Mouse (Mus musculus) spleen, adult 12 weeks (tissue): ENCODE results near the gene Tbc1d9b.
"Not testable (repeated sequence)": the region's sequence is repeated elsewhere in the genome, so short reads cannot be mapped to it uniquely, and the experiment has no call there.

Experiments used
- DNase-seq: peaks from one replicate; pipeline ENCODE4 v3.0.0; 2022; ENCODE audit warnings: low spot score

Tbc1d9b gene

DNA sequence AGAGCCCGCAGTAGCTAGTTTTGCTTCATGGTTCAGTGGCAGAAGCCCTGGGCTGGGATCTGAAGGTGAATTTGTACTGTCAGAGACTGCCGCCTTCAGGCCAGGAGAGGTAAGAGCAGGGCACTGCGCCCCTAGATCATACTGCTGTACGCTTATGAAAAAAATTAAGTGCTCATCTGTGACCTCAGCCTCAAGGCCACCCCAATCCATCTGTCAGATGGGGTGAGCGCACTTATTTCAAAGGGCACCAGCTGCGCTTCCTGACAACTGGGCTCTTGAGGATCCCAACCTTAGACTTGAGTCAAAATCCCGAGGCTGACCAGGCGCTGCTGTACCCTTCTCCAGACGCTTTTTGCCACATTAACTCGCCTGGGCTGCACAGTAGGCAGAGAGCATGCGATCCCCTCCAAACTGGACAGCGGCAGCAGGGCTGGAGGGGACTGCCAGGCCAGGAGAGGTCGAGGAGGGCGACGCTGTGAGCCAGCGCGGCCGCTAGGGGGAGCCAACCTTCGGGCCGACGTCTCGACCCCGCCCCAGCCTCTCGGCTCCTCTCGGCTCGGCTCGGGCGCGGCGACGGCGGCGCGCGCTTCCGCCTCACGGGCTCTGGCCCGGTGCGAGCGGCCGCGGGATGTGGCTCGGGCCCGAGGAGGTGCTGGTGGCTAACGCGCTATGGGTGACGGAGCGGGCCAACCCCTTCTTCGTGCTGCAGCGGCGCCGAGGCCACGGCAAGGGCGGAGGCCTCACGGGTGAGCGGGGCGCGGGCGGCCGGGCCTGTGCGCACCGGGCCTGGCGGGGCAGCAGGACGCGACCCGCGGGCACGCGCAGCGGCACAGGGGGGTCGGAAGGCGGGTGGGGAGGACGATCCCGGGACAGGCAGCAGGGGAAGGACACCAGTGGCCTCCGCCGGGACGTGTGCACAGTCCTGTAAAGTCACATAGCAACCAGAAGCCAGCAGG is at the start of gene Tbc1d9b:
TSS of gene Tbc1d9b (plus strand) at position 586 of the 956 bp plus-strand sequence.
- DNase-seq, result peak; percentile 84

- no peak for DNase-seq
Observed at GRCm38 (mm10) chr11:50086211-50086610, 45.0 kb upstream of the Tbc1d9b start.

DNA sequence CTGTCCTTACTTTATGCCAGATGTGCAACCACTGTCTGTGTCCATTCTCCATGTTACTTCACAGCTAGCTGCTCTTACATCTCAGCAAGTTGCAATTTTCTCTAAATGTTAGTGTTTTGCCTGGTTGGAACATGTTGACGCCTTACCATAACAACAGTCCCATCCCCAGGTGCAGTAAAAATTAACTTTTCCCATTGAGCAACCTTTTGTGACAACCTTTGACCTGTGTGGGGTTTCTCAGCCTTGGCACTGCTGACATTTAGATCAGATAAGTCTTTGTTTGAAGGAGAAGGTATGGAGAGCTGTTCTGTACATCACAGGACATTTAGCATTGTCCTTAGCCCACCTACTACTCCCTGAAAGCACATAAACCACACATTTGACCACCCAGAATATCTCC is 41.4 kb upstream of the Tbc1d9b start:
- no peak for DNase-seq

DNA sequence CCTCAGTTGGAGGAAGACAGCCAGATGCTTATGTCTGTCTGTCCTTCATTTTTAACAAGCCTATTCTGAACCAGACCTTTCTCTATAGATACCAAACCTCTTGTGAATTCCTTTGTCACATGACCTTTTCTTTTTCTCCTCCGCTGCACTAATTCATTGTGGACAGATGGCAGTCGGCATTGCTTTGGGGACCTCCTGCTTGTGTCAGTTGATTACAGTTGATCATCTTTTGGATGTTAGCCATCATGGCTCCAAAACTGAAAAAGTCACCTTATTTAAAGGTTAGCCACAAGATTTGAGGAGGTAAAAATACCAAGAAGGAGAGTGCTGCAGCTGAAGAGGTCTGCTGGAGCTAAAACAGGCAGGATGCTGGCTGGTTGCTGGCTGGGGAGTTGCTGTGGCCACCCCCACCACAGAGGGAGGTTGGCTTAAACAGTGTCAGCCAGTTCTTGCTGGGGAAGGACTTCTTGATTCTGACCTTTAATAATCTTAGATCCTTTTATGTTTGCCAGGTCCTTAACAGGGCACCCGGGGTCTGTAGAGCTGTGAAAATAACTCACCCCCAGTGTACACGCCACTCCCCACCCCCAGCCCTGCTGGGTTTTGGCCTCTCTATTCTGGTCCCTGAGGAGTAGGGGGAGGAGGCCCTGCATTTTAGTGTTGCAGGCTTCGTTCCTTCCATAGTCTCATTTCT is 40.1 kb upstream of the Tbc1d9b start:
- no peak for DNase-seq

DNA sequence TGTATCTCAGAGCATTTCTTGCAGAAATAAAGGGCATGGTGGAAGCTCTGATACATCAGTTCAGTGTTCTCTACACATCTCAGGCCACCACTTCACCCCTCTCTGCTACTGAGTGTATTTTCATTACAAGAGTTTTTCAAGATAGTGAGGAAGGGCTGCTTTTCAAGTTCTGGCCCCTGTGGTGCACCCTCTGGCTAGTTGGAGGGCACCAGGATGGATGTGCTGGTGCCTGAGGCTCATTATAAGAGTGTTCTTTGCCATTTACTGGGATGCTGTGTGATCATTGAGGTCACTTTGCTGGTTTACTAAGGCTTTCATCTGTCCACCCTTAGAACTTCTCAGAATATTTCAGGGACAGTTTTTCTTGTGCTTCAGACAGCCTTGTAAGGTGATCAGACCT is 39.5 kb upstream of the Tbc1d9b start:
- no peak for DNase-seq

- no peak for DNase-seq
Observed at GRCm38 (mm10) chr11:50095661-50096060, 35.5 kb upstream of the Tbc1d9b start.

- DNase-seq, result no peak
Observed at GRCm38 (mm10) chr11:50097091-50097490, 34.1 kb upstream of the Tbc1d9b start.

GRCm38 (mm10) chr11:50098961-50099481 is 32.2 kb upstream of the Tbc1d9b start:
- no peak for DNase-seq

- DNase-seq, result no peak
Observed at GRCm38 (mm10) chr11:50099692-50100091, 31.5 kb upstream of the Tbc1d9b start.

DNA sequence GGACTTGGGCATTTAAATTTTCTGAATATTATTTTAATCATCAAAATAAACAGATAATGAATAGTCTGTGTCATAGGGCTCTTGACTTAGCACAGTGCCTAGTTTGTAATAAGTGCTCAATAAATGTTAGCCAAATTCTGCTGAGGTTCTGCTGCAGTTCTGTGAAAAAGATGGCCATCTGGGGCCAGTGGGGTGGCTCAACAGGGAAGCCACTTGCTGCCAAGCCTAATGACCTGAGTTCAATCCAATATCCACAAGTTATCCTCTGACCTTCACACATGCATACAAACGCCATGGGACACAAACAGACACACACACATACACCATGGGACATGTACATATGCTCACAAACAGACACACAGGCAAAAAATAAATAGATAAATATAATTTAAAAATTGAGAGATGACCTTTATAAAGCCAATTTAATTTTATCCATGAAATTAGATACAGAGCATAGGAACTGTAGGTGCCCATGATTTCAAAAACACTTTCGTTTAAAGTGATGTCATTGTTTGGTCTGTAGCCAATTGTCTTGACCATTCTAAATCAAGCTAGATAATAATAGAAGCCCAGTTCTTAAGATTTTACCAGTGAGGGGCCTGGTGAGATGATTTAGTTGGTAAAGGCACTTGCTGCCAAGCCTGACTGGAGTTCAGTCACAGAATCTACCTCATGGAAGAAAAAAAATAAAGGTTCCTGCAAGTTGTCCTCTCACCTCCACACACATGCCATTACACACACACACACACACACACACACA is 30.5 kb upstream of the Tbc1d9b start:
- DNase-seq, result no peak

- not testable (repeated sequence) for DNase-seq
Observed at GRCm38 (mm10) chr11:50101962-50102361, 29.2 kb upstream of the Tbc1d9b start.

DNA sequence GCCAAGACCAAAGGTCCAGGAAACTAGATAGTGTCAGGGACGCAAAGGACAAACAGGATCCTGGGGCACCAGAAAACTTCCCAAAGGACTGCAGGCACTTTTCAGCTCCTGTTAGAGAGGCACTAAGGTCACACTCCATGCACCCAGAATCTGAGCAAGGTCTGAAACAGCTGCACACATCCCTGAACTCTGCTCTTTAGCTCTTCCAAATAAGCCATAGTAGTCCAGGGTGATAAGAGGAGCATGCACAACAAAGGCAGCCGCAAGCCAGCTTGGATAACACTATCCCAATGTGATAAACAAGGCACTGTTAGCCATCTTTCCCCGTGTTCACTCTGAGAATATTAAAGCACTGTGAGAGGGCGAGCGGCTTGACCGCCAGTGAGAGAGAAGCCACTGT is 27.2 kb upstream of the Tbc1d9b start:
- DNase-seq, result no peak

- no peak for DNase-seq
Observed at GRCm38 (mm10) chr11:50105237-50105636, 26.0 kb upstream of the Tbc1d9b start.

DNA sequence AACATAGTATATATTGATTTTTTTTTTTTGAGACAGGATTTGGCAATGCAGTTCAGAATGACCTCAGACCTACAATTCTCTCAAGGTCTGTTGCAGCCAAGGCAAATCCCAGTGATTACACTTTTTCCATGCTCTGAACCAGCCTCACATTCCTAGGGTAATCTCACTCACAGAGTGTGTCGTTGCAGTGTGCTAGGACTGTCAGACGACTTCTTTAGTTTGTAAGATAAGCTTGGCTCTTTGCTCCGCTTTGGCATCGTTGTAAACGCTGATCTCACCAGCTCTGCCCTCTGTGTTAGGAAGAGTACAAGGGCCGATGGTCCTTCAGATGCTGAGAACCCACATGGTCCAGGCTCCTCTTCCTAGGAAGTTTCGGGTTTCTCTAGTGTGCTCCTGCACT is 25.2 kb upstream of the Tbc1d9b start:
- no peak for DNase-seq

DNA sequence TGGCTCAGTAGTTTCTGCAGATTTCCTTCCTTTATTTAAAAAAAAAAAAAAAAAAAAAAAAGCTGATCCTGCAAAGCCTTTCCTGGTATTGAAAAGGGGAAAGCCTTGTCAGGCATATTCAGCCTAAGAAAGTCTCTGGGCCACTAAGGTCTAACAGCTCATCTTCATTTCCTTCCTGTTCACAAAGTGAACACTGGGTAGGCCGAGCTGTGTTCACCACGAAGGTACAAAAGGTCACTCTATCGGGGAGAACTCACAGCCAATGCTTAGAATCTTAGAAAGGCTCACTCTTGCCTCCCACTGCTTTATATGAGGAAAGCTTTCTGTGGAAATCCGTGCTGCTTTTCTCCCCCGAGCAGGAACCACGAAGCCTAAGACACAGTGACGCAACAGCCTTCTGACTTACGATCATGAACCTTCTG is 22.4 kb upstream of the Tbc1d9b start:
- DNase-seq, result no peak

DNA sequence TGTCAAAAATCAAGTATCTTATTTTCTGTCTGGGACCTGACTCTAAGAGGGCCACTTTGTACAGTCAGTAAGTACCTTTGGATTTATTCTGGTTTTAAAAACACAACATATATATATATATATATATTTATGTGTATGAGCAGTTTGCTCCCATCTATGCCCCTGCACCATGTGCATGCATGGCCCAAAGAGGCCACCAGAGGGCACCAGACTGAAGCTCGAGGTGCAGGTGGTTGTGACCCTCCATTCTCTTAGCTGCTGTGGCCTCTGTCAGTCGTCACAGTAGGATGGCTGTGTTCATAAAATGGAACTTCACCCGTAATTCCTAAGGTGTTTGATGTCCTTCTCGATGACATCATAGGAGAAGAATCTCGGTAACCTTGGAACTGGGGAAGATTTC is 16.9 kb upstream of the Tbc1d9b start:
- peak; percentile 75 for DNase-seq

- DNase-seq, result no peak
Observed at GRCm38 (mm10) chr11:50122631-50123081, 8.5 kb upstream of the Tbc1d9b start.

DNA sequence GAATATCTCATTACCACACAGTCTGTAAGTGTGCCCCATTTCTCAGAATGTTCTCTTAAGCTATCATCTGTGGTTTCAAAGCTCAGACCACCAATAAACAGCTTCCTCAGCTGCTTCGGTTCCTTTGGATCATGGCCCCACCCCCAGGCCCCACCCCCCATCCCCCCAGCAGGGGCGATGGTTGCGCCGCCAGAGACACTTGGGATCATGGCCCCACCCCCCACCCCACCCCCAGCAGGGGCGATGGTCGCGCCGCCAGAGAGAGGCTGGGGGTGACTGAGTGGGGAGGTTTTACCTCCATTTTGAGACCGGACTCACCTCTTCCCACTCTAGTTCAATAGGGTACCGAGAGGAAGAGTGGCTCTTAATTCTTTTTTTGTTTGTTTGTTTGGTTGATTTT is 3.4 kb upstream of the Tbc1d9b start:
- no peak for DNase-seq

DNA sequence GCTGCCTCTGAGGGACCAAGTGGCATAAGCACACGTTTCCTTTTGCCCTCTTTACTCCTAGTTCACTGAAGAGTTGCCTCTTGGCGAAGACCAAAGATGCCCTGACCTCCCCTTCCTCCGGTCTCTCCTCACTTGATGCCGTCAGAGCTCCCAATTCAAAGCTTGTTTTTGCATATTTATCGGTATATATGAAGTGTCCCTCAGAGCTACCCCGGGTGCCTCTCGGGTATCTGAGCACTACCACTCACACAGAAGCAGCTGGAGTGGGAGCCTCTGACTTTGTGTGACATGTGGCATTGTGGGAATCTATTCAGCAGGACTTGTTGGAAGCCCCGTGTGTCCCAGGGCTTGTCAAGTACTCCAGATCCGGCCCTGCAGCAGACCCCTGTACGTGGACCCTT is 605 bp downstream of the Tbc1d9b start:
- peak; percentile 26 for DNase-seq

- DNase-seq, result no peak
Observed at GRCm38 (mm10) chr11:50132265-50132664, 1.1 kb downstream of the Tbc1d9b start.

- no peak for DNase-seq
Observed at GRCm38 (mm10) chr11:50134136-50134859, 3.1 kb downstream of the Tbc1d9b start.
